Mouse (Mus musculus) liver, embryonic 14.5 days (tissue): ENCODE measurements at regions not wholly inside any gene's neighbourhood (a gene's known extent, or its start where the extent isn't known, plus 50 kb on each side); places are given as distances from the start of the nearest gene placed in this dataset.

Source experiments
- ATAC-seq: fragments of 200-750 bp; cut with Nextera tagmentation; 2 replicates; pipeline ENCODE4 v1.8.0; 2017; ENCODE audit warnings: moderate number of reproducible peaks, mild to moderate bottlenecking, moderate library complexity; ENCODE audit not compliant: insufficient read depth
- DNase-seq, 3 experiments: peaks; one replicate each; pipeline ENCODE4 v3.0.0-alpha.2; 2012 to 2013; ENCODE audit warnings: low read depth in 3 of 3, low spot score in 3 of 3
- H3K27ac ChIP-seq: fragments of 300-500 bp; sonication (generic); 2 replicates; pipeline ENCODE4 v1.5.1; 2014; ENCODE audit warnings: moderate library complexity, mild to moderate bottlenecking, control low read depth, inconsistent platforms
- H3K27me3 ChIP-seq: fragments of 300-500 bp; sonication (generic); 2 replicates; pipeline ENCODE4 v1.6.1; 2014; ENCODE audit warnings: mild to moderate bottlenecking, low read length, moderate library complexity; ENCODE audit not compliant: control insufficient read depth, insufficient read depth
- H3K36me3 ChIP-seq: fragments of 300-500 bp; sonication (generic); replicated peaks from 2 replicates; pipeline ENCODE4 v1.6.1; 2014; ENCODE audit warnings: low read depth; ENCODE audit not compliant: control insufficient read depth, insufficient read depth
- H3K4me1 ChIP-seq, 2 experiments: fragments of 200-500 bp in 1 of 2; fragments of 300-500 bp in 1 of 2; sonication (generic) in 1 of 2; replicated peaks; 2 replicates each; pipeline ENCODE4 v1.6.1; 2012 to 2014; ENCODE audit warnings: antibody characterized with exemption in 1 of 2, inconsistent platforms in 1 of 2, low read length in 1 of 2; ENCODE audit not compliant: control insufficient read depth in 2 of 2, insufficient read depth in 2 of 2
- H3K4me2 ChIP-seq: fragments of 300-500 bp; sonication (generic); 2 replicates; pipeline ENCODE4 v1.6.1; 2014; ENCODE audit warnings: low read depth, mild to moderate bottlenecking, control low read depth, moderate library complexity
- H3K4me3 ChIP-seq, 2 experiments: fragments of 200-500 bp in 1 of 2; fragments of 300-500 bp in 1 of 2; sonication (generic) in 1 of 2; 2 replicates each; pipeline ENCODE4 v1.5.1; 2012 to 2014; ENCODE audit warnings: low read depth in 2 of 2, low read length in 2 of 2, mild to moderate bottlenecking in 2 of 2, control low read depth in 1 of 2, inconsistent platforms in 1 of 2, moderate library complexity in 1 of 2; ENCODE audit not compliant: insufficient read depth in 1 of 2
- H3K9ac ChIP-seq: fragments of 300-500 bp; sonication (generic); replicated peaks from 2 replicates; pipeline ENCODE4 v1.6.1; 2014; ENCODE audit warnings: mild to moderate bottlenecking, control low read depth, moderate library complexity
- H3K9me3 ChIP-seq: fragments of 300-500 bp; sonication (generic); 2 replicates; pipeline ENCODE4 v1.6.1; 2016; ENCODE audit warnings: low read length, mixed read lengths; ENCODE audit not compliant: control insufficient read depth
- CTCF ChIP-seq: IDR thresholded peaks from 2 replicates; pipeline ENCODE4 v1.5.1; 2016; ENCODE audit warnings: antibody characterized with exemption, low read depth, control low read depth
- EP300 ChIP-seq: IDR thresholded peaks from 2 replicates; pipeline ENCODE4 v1.6.1; 2016; ENCODE audit warnings: antibody characterized with exemption, low read depth
- WGBS: fragments of 180-500 bp; shearing (Covaris S2); extraction: QIAGEN DNeasy Blood & Tissue Kit; methylation state at CpG from one replicate; pipeline ENCODE4 v1.1.7; 2014; ENCODE audit not compliant: insufficient replicate concordance; 5-methylcytosine and 5-hydroxymethylcytosine counted together

DNA sequence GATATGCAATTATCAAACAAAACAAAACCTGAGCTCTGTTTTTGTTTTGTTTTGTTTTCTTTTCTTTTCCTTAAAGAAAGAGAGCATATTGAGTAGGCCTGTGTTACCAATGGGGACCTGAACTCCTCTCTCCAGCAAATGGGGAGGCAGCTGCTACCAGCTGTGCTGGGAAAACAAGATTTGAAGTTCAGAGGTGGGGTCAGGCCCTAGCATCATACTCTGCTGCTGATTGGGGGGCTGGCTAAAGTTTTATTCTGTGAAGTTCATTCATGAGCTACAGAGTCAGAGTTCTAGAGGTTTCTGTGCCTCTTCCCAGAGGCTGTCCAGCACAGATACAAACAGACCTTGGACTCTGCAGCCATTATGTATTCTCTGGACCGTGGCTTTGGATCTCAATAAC is 117.7 kb downstream of the Rassf10 start:
- H3K27me3 ChIP-seq: no peaks in the 10 kb centered on the region
- DNase-seq: no peak
- H3K4me3 ChIP-seq: no peak overlapping the region
- no peaks in the 10 kb centered on the region for H3K9me3 ChIP-seq
- no peak overlapping the region for H3K4me2 ChIP-seq
- H3K9ac ChIP-seq: no peak overlapping the region
- 46% methylated on average over 1 of the region's 1 CpGs for WGBS
- no peak overlapping the region for H3K27ac ChIP-seq
- no peaks in the 10 kb centered on the region for H3K36me3 ChIP-seq
- H3K4me1 ChIP-seq: no peaks in the 10 kb centered on the region
- no peak for ATAC-seq
- TF ChIP-seq EP300 (no peak), CTCF (no peak)

- DNase-seq (no peak), ATAC-seq (no peak)
- TF ChIP-seq EP300: no peak
- no peak for TF ChIP-seq CTCF
- Histone ChIP-seq H3K4me2 (no peak overlapping the region), H3K4me3 (no peak overlapping the region), H3K27ac (no peak overlapping the region), H3K4me1 (no peaks in the 10 kb centered on the region), H3K9me3 (no peaks in the 10 kb centered on the region), H3K9ac (no peak overlapping the region), H3K36me3 (no peaks in the 10 kb centered on the region), H3K27me3 (no peaks in the 10 kb centered on the region)
- 49% methylated on average over 6 of the region's 6 CpGs for WGBS
Observed at GRCm38 (mm10) chr7:113073781-113074180, 120.0 kb downstream of the Rassf10 start.

- Histone ChIP-seq H3K4me2 (no peak overlapping the region), H3K27ac (no peak overlapping the region), H3K36me3 (no peaks in the 10 kb centered on the region), H3K27me3 (no peaks in the 10 kb centered on the region), H3K4me3 (no peak overlapping the region), H3K9me3 (no peaks in the 10 kb centered on the region), H3K9ac (no peak overlapping the region), H3K4me1 (no peaks in the 10 kb centered on the region)
- ATAC-seq (no peak), DNase-seq (no peak)
- TF ChIP-seq CTCF (no peak), EP300 (no peak)
- 28% methylated on average over 6 of the region's 6 CpGs for WGBS
Observed at GRCm38 (mm10) chr7:113075371-113075770, 121.6 kb downstream of the Rassf10 start.

DNA sequence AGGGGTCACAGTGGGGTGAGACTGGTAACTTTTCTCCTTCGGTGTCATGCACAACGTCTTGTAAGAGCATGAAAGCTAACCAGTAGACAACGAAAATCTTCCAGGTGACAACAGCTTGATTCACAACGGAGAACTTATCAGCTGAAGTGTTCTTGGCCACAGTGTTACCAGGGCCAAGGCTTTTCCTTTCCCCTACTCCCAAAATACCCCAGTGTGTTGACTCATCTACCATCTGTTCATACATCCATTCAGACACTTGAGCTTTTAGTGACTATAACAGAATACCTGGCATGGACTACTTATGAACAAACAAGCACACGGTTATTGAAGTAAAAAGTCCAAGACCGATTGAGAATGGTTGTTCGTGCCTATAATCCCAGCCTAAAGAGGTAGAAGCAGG is 122.5 kb downstream of the Rassf10 start:
- Histone ChIP-seq H3K27me3 (no peaks in the 10 kb centered on the region), H3K4me3 (no peak overlapping the region), H3K36me3 (no peaks in the 10 kb centered on the region), H3K4me2 (no peak overlapping the region), H3K27ac (no peak overlapping the region), H3K9me3 (no peaks in the 10 kb centered on the region), H3K4me1 (no peaks in the 10 kb centered on the region), H3K9ac (no peak overlapping the region)
- ATAC-seq (no peak), DNase-seq (no peak)
- no peak for TF ChIP-seq CTCF
- TF ChIP-seq EP300: no peak
- 71% methylated on average over 7 of the region's 7 CpGs for WGBS

DNA sequence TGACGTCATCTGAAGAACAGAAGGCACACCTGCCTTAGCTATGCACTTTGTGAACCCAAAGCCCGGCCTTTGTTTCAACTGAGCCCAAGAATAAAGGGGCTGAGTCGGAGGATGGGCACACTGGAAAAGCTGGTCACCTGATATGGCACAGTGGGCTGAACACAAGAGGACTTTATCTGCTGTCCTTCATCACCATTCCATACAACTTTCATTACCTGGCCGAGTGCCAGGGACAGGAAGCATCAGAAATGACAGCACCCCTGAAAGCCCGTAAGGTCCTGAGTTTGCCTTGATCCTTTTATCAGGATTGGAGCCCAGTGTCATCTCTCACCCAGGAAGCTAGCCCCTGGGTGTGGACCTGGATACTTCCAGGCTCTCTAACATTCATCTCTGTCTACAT is 126.1 kb upstream of the Arntl start:
- Histone ChIP-seq H3K9ac (no peak overlapping the region), H3K4me2 (no peak overlapping the region), H3K9me3 (no peaks in the 10 kb centered on the region), H3K36me3 (no peaks in the 10 kb centered on the region), H3K27me3 (no peaks in the 10 kb centered on the region), H3K4me3 (no peak overlapping the region), H3K27ac (no peak overlapping the region), H3K4me1 (peaks cover 0 to 9% of the 10 kb centered on the region in 2 experiments; a peak in 2 of 4 replicates)
- no peak for DNase-seq
- 49% methylated on average over 5 of the region's 5 CpGs for WGBS
- no peak for TF ChIP-seq CTCF
- TF ChIP-seq EP300: no peak
- no peak for ATAC-seq
